In the genomic region with DNA sequence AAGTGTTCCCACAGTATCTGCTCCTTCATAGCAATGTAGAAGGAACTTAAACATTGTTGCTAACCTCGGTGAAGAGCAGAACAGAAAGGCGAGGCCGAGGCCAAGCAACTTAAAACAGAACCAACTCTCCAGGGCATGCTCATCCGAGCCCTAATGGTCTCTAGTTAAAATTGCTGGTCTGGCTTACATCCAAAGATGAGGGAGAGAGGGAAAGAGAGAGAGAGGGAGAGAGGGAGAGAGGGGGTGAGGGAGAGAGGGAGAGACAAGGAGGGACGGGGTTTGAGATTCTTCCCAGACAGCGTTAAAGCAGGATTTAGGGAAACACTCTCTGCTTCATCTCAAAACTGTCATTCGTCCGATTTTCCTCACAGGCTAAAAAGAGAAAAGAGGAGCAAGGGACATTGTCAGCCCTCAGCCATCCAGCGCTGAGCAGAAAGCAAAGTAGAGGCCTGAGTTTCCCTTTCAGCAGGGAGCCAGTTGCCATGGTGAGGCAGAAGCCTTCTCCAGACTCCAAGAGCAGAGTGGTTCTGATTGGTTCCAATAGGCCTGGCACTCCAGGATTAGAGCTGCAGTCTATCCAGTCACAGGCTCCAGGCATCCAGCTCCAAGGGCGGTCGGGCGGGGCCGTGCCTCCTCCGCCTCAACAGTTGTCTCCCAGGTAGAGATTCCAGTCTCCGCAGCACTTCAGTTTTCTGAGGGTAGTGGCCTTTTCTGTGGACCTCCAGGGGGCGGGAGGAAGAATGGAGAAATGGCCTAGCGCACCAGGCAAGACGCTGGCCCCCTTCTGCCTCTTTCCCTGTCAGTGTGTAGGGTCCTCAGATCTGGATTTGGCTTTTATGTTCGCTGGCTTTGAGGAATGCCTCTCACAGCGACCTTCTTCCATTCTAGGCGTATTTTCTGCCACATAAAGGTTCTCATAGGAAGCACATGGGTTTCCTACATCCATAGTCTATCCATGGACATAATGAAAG, we compare ENCODE assay signal across 8 mouse cellular contexts.
DNase-seq lines count a peak whose midpoint lies in the region; ATAC-seq and TF ChIP-seq lines count a peak whose summit lies in the region.

No protein-coding gene starts in this region.

- no peak for TF ChIP-seq CTCF in cerebellum, adult 2 months (IDR thresholded peaks at IDR 0.05; ENCODE audit: borderline replicate concordance, insufficient read depth, low read depth, low read length)

- peaks cover 5% of the 10 kb centered on the region; the same call in 1 of the 2 replicates for H3K4me1 ChIP-seq in cerebellum, adult 2 months (ENCODE audit: control insufficient read depth, insufficient read depth, low read length)

- DNase-seq in adrenal gland, postnatal 10 days, result peak; percentile 19
- no peak for DNase-seq in adrenal gland, adult 8-10 months
- peak; percentile 73 to 87 for DNase-seq in cerebellum, adult 2 months
- DNase-seq in layer of hippocampus, postnatal 14 days (ENCODE audit: low spot score in 2 of 2), result peak; percentile 81 to 92
- peak; percentile 55 for DNase-seq in neural tube, embryonic 10.5 days (ENCODE audit: extremely low spot score, low spot score)
- DNase-seq in thymus, postnatal 4 days, result no peak
- no peak for DNase-seq in adipocyte (ENCODE audit: low spot score)

- 15% methylated on average over 21 of the region's 21 CpGs for WGBS in cerebellum, adult 2 months

- no peaks in the 10 kb centered on the region for H3K27me3 ChIP-seq in cerebellum, adult 2 months (ENCODE audit: control insufficient read depth, insufficient read depth, low read length)

- peak; percentile 100 for ATAC-seq in frontal cortex, adult (ENCODE audit: low TSS enrichment)

- no peak for TF ChIP-seq POLR2A in cerebellum, adult 2 months (IDR thresholded peaks at IDR 0.05; ENCODE audit: borderline replicate concordance, insufficient read depth, low read length)

- no peak overlapping the region for H3K27ac ChIP-seq in cerebellum, adult 2 months (ENCODE audit: insufficient read depth, low read length)

- peak overlapping the region; percentile 32 for H3K4me3 ChIP-seq in cerebellum, adult 2 months (replicated peaks; ENCODE audit: insufficient read depth, low read depth, low read length)

Comparison
In these comparisons a context has a peak if more than half of its experiments do, and no peak if none do; other contexts are left out.
1. DNase-seq: peak in adrenal gland, postnatal 10 days (single experiment), cerebellum, adult 2 months (2 of 2), layer of hippocampus, postnatal 14 days (2 of 2) and neural tube, embryonic 10.5 days (single experiment); none in adrenal gland, adult 8-10 months (single experiment), thymus, postnatal 4 days (single experiment) and adipocyte (single experiment).